In genomic region chr5:96712799-96713198, GRCm38 (mm10) we compare ENCODE assay signal across 19 mouse cellular contexts.
DNase-seq lines count a peak whose midpoint lies in the region; ATAC-seq and TF ChIP-seq lines count a peak whose summit lies in the region.
"Had no signal": no experiment of that assay in that cellular context is flagged by ENCODE, and none has a peak within 500 bp of the region (broad histone marks: within the 10 kb centered on the region; RNA-seq: fewer than 3 reads in every experiment).

No protein-coding gene starts in this region.

- H3K4me2 ChIP-seq in hindbrain, embryonic 16.5 days (ENCODE audit: low read length): no peak overlapping the region
- no peak overlapping the region for H3K4me2 ChIP-seq in hindbrain, postnatal 0 days (ENCODE audit: low read depth, low read length)
- no peak overlapping the region for H3K4me2 ChIP-seq in neural tube, embryonic 11.5 days (ENCODE audit: low read depth)
- H3K4me2 ChIP-seq in neural tube, embryonic 13.5 days: no peak overlapping the region
- H3K4me2 ChIP-seq in liver, embryonic 12.5 days: no peak overlapping the region
- H3K4me2 ChIP-seq: embryonic facial prominence, embryonic 12.5 days; forebrain, embryonic 15.5 days had no signal

- no peaks in the 10 kb centered on the region for H3K9me3 ChIP-seq in hindbrain, embryonic 16.5 days (ENCODE audit: control insufficient read depth, low read length)
- H3K9me3 ChIP-seq in hindbrain, postnatal 0 days (ENCODE audit: low read length): no peaks in the 10 kb centered on the region
- H3K9me3 ChIP-seq in neural tube, embryonic 11.5 days (ENCODE audit: control insufficient read depth, low read length): no peaks in the 10 kb centered on the region
- no peaks in the 10 kb centered on the region for H3K9me3 ChIP-seq in neural tube, embryonic 13.5 days
- H3K9me3 ChIP-seq in liver, embryonic 12.5 days (replicated peaks): no peaks in the 10 kb centered on the region
- H3K9me3 ChIP-seq: embryonic facial prominence, embryonic 12.5 days; forebrain, embryonic 15.5 days; heart, embryonic 10.5 days had no signal

- DNase-seq in hindbrain, postnatal 0 days (ENCODE audit: low spot score): no peak
- no peak for DNase-seq in neural tube, embryonic 11.5 days (ENCODE audit: low spot score)
- DNase-seq in neural tube, embryonic 10.5 days (ENCODE audit: extremely low spot score, low spot score): no peak
- no peak for DNase-seq in gastrocnemius, adult 8-10 months (ENCODE audit: low spot score in 2 of 2)
- DNase-seq: adrenal gland, postnatal 14 days; cerebellum, adult 11-12 months; cerebellum, adult 9-10 months; cerebellum, postnatal 25 days; gastrocnemius, postnatal 10 days; heart, adult 18-20 months; heart, postnatal 10 days; heart, postnatal 4 days had no signal

- H3K4me1 ChIP-seq in hindbrain, embryonic 16.5 days (ENCODE audit: control insufficient read depth, insufficient read depth, low read depth, low read length): peaks cover 3% of the 10 kb centered on the region
- H3K4me1 ChIP-seq in hindbrain, postnatal 0 days (ENCODE audit: insufficient read depth, low read length): no peaks in the 10 kb centered on the region
- H3K4me1 ChIP-seq in neural tube, embryonic 11.5 days (ENCODE audit: control insufficient read depth, insufficient read depth, low read length): no peaks in the 10 kb centered on the region
- H3K4me1 ChIP-seq in neural tube, embryonic 13.5 days (replicated peaks): peaks cover 17% of the 10 kb centered on the region
- no peaks in the 10 kb centered on the region for H3K4me1 ChIP-seq in liver, embryonic 12.5 days

- TF ChIP-seq CTCF in hindbrain, postnatal 0 days (IDR thresholded peaks at IDR 0.05; ENCODE audit: low read depth): no peak

- 62% methylated on average over 4 of the region's 4 CpGs for WGBS in hindbrain, embryonic 16.5 days
- WGBS in hindbrain, postnatal 0 days: 79% methylated on average over 4 of the region's 4 CpGs
- 77% methylated on average over 4 of the region's 4 CpGs for WGBS in neural tube, embryonic 11.5 days
- 51% methylated on average over 4 of the region's 4 CpGs for WGBS in neural tube, embryonic 13.5 days
- 69% methylated on average over 4 of the region's 4 CpGs for WGBS in liver, embryonic 12.5 days (ENCODE audit: insufficient replicate concordance)

- H3K36me3 ChIP-seq in hindbrain, embryonic 16.5 days (ENCODE audit: control insufficient read depth, insufficient read depth, low read length): no peaks in the 10 kb centered on the region
- no peaks in the 10 kb centered on the region for H3K36me3 ChIP-seq in hindbrain, postnatal 0 days (ENCODE audit: insufficient read depth, low read length)
- H3K36me3 ChIP-seq in neural tube, embryonic 11.5 days (ENCODE audit: control insufficient read depth, insufficient read depth, low read length): no peaks in the 10 kb centered on the region
- no peaks in the 10 kb centered on the region for H3K36me3 ChIP-seq in neural tube, embryonic 13.5 days
- H3K36me3 ChIP-seq in liver, embryonic 12.5 days: no peaks in the 10 kb centered on the region
- H3K36me3 ChIP-seq: forebrain, embryonic 15.5 days had no signal

- H3K27me3 ChIP-seq in hindbrain, embryonic 16.5 days (replicated peaks; ENCODE audit: control insufficient read depth, insufficient read depth, low read length): no peaks in the 10 kb centered on the region
- no peaks in the 10 kb centered on the region for H3K27me3 ChIP-seq in hindbrain, postnatal 0 days (ENCODE audit: insufficient read depth, low read length)
- no peaks in the 10 kb centered on the region for H3K27me3 ChIP-seq in neural tube, embryonic 11.5 days (ENCODE audit: control insufficient read depth, insufficient read depth, low read length)
- H3K27me3 ChIP-seq in neural tube, embryonic 13.5 days: no peaks in the 10 kb centered on the region
- no peaks in the 10 kb centered on the region for H3K27me3 ChIP-seq in liver, embryonic 12.5 days (replicated peaks)
- H3K27me3 ChIP-seq: embryonic facial prominence, embryonic 12.5 days; forebrain, embryonic 15.5 days had no signal

- H3K27ac ChIP-seq in hindbrain, embryonic 16.5 days (ENCODE audit: low read depth, low read length): no peak overlapping the region
- H3K27ac ChIP-seq in hindbrain, postnatal 0 days: no peak overlapping the region
- H3K27ac ChIP-seq in neural tube, embryonic 11.5 days (ENCODE audit: low read depth, low read length): 0 out of 2 replicates have a peak overlapping the region, but pooled peaks have one; percentile 49
- peak overlapping the region; percentile 63 for H3K27ac ChIP-seq in neural tube, embryonic 13.5 days (replicated peaks)
- H3K27ac ChIP-seq in liver, embryonic 12.5 days: no peak overlapping the region
- H3K27ac ChIP-seq: embryonic facial prominence, embryonic 12.5 days; forebrain, embryonic 15.5 days; heart, embryonic 10.5 days had no signal

- no peak overlapping the region for H3K4me3 ChIP-seq in hindbrain, embryonic 16.5 days (ENCODE audit: low read length)
- H3K4me3 ChIP-seq in hindbrain, postnatal 0 days (ENCODE audit: low read length): no peak overlapping the region
- H3K4me3 ChIP-seq in neural tube, embryonic 11.5 days (ENCODE audit: low read depth, low read length): no peak overlapping the region
- H3K4me3 ChIP-seq in neural tube, embryonic 13.5 days: no peak overlapping the region
- H3K4me3 ChIP-seq in liver, embryonic 12.5 days: no peak overlapping the region
- H3K4me3 ChIP-seq: embryonic facial prominence, embryonic 12.5 days; forebrain, embryonic 15.5 days; heart, embryonic 10.5 days had no signal

- ATAC-seq in hindbrain, embryonic 16.5 days: peak; percentile 26; the same call in 1 of the 2 replicates
- no peak for ATAC-seq in hindbrain, postnatal 0 days
- no peak for ATAC-seq in neural tube, embryonic 11.5 days (ENCODE audit: insufficient read depth, low FRiP score, low TSS enrichment)
- peak; percentile 54 for ATAC-seq in neural tube, embryonic 13.5 days (ENCODE audit: low read depth)
- ATAC-seq in liver, embryonic 12.5 days: no peak
- ATAC-seq: forebrain, embryonic 15.5 days; inflammation-experienced regulatory T-cells, adult 6 months had no signal

- no peak overlapping the region for H3K9ac ChIP-seq in hindbrain, embryonic 16.5 days (ENCODE audit: low read depth, low read length)
- no peak overlapping the region for H3K9ac ChIP-seq in hindbrain, postnatal 0 days (replicated peaks; ENCODE audit: low read length)
- H3K9ac ChIP-seq in neural tube, embryonic 11.5 days (ENCODE audit: low read length): no peak overlapping the region
- no peak overlapping the region for H3K9ac ChIP-seq in neural tube, embryonic 13.5 days
- no peak overlapping the region for H3K9ac ChIP-seq in liver, embryonic 12.5 days
- H3K9ac ChIP-seq: embryonic facial prominence, embryonic 12.5 days; forebrain, embryonic 15.5 days had no signal

Comparison
In these comparisons a context has a peak if more than half of its experiments do, and no peak if none do; other contexts are left out.
1. ATAC-seq: peak in hindbrain, embryonic 16.5 days (single experiment) and neural tube, embryonic 13.5 days (single experiment); none in hindbrain, postnatal 0 days (single experiment), neural tube, embryonic 11.5 days (single experiment) and liver, embryonic 12.5 days (single experiment).
2. H3K27ac ChIP-seq: peak in neural tube, embryonic 11.5 days (single experiment) and neural tube, embryonic 13.5 days (single experiment); none in hindbrain, embryonic 16.5 days (single experiment), hindbrain, postnatal 0 days (single experiment) and liver, embryonic 12.5 days (single experiment).